Mouse (Mus musculus) erythroblast, embryonic 14.5 days (primary cell): Measurements from ENCODE around the gene 9230102O04Rik.

ENCODE experiments used
- GATA1 ChIP-seq: IDR thresholded peaks from 2 replicates; pipeline ENCODE4 v1.6.1; 2012; ENCODE audit warnings: low read length, inconsistent platforms, mixed read lengths
- TAL1 ChIP-seq: IDR thresholded peaks from 3 replicates; pipeline ENCODE4 v1.6.1; 2012; ENCODE audit warnings: low read length, inconsistent platforms, mixed read lengths

- TF ChIP-seq TAL1 (no peak), GATA1 (no peak)
These were observed 28.6 kb downstream of the 9230102O04Rik start for GRCm38 (mm10) chr2:9860698-9861097.
